Mouse (Mus musculus) kidney, adult 9 months (tissue): Measurements from ENCODE around the gene Sirpb1b.
"Not testable (repeated sequence)": the region's sequence is repeated elsewhere in the genome, so short reads cannot be mapped to it uniquely, and the experiment has no call there.

Experiments
- DNase-seq: peaks from one replicate; pipeline ENCODE4 v3.0.0; 2022

Gene Sirpb1b

DNA sequence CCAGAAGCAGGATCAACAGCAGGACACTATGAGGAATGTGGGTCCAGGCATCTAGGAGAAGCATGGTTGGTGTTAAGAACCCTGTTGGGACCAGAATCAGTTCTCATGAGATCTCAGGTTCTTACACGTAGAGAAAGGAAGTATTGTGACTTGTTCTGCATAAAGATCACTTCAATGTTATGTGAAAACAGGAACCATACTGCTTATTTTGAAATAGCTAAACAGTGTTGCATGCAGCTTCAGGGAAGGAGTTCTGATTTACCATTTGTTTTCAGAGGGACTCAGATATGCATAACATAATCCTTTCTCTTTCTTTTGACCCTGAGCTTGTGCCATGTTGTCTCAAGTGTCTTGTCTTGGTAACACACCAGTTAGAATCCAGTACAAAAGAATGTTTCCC is at the start of gene Sirpb1b:
Gene Sirpb1b (minus strand): TSS at position 179 of the 400 bp plus-strand sequence.
- not testable (repeated sequence) for DNase-seq

DNA sequence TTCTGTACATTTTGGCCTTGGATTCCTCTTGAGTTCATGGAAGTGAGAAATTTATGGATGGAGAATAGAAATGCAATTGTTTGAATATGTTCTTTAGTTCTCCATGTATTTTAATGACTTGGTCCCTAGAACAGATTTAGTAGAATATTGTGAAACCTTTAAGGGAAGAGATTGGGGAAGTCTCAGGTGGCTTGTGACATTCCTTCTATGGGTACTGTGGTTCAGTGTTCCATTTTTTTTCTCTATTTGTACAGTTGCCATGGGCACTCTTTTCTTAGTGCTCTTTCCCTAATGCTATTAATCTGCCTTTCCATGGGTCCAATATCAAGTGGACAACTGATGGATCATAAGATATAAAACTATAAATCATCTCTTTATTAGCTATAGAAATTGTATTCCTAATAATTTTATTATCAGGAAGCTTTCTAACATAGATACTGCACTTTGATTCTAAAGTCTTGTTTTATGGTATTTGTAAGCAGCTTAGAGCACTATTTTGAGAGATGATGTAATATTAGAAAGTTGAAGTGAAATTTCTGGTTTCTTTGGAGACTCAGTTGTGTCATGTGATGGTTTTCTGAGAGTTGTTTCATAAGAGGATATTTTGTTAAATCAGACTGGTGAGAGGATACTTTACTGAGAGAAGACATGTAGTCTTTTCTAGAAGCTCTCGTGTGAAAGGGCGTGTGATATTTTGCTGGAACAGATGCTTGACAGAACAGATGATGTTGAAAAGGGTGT is 15.7 kb upstream of the Sirpb1b start:
- not testable (repeated sequence) for DNase-seq

DNA sequence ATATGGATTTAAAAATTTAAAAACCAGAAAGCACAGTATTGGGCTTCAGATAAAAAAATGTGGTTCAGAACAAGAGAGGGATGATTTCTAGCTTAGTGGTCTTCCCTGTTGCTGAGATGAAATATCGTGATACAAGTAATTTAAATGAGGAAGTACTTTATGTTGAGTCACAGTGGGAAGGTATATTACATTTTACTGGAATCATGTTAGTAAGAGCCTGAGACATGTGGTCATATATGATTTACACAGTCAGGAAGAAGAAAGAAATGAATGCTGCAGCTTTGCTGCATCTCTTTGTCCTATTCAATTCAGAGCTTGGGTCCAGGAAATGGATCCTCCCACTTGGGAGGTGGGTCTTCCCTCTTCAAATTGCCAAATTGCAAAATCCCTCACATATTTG is 11.8 kb upstream of the Sirpb1b start:
- not testable (repeated sequence) for DNase-seq

- no peak for DNase-seq
These were observed 8.6 kb upstream of the Sirpb1b start for GRCm38 (mm10) chr3:15583452-15583851.

DNA sequence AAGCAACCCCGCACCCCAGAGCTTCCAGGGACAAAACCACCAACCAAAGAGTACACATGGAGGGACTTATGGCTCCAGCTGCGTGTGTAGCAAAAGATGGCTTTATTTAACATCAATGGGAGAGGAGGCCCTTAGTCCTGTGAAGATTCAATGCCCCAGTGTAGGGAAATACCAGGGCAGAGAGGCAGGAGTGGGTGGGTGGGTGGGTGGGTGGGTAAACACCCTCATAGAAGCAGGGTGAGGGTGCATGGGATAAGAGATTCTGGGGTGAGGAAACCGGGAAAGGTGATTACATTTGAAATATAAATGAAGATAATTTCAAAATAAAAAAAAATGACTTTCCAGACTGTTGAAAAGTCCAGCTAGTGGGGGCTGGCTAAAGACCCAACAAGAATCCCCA is 8.1 kb upstream of the Sirpb1b start:
- not testable (repeated sequence) for DNase-seq

- not testable (repeated sequence) for DNase-seq
These were observed 1.6 kb upstream of the Sirpb1b start for GRCm38 (mm10) chr3:15576466-15576865.

DNA sequence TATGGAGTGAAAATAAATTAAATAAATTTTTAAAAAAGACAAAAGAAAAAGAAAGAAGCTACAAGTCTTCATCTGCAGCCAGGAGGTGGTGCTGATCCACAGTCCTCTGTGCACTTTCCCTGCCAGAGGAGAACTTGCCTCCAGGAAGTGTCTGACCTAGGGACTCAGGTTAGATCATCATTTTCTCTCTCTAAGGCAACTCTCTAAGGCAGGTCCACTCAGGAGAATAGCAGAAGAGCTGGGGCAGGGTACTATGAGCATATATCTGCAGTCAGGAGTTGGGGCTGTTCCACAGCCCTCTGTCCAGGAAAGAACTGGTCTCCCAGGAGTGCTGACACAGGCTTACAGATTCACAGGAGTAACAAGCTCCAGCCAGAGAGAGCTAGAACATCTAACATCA is 46.3 kb downstream of the Sirpb1b start:
- no peak for DNase-seq

DNA sequence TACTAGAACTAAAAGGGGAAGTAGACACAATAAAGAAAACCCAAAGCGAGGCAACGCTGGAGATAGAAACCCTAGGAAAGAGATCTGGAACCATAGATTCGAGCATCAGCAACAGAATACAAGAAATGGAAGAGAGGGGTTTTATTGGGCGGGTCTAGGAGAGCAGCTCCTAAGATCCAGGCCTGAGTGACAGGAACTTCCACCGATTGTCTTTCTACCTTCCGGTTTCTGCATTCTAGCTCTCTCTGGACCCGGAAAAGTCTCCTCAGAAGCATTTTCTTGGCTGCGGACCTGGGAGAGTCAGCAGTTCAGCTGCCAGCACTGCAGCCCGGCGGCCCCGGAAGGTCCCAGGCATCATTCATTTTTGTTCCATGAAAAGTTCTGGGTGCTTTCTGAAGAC is 61.3 kb downstream of the Sirpb1b start:
- not testable (repeated sequence) for DNase-seq

GRCm38 (mm10) chr3:15507792-15508321 is 67.0 kb downstream of the Sirpb1b start:
- DNase-seq: not testable (repeated sequence)

DNA sequence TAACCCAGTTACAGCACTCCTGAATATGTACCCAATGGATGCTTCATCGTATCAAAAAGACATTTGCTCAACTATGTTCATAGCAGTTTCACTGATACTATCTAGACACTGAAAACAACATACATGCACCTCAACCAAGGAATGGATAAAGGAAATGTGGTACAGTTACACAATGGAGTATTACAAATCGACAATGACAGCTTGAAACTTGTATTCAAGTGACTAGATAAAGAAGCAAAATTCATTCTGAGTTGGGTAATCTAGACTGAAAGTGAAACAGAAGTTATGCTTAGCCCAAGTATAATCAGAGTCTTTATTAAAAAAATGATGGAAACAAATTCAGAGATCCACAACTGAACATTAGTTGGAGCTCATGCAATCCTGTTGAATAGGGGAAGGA is 100.0 kb downstream of the Sirpb1b start:
- DNase-seq: not testable (repeated sequence)

GRCm38 (mm10) chr3:15470158-15470557 is 104.7 kb downstream of the Sirpb1b start:
- DNase-seq: not testable (repeated sequence)
